In the genomic region with DNA sequence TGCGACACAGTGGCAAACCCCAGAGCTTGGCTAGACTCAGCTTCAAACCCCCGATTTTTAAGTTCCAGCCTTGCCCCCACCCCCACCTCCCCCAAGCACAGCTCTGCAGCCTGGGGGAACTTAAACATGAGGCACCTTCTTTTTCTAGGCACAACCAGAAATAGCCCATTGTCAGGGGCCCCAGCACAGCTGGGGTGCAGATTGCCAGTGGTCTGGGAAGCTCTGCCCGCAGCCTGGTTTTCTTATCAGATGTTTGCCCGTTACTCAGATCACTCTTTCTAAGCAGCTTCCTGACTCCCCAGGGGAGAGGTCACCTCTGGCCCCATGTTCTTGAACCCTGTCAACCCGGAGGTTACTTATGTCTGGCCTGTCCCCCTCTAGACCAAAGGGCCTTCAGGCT, we compare ENCODE assay signal across 11 mouse cellular contexts. TPM values are rescaled to one million over a fixed set of nuclear protein-coding genes. Genes with fewer than 3 reads are reported as not detected.
A peak's percentile ranks its signal among the peaks of the same experiment; 100 is the strongest.
DNase-seq lines count a peak whose midpoint lies in the region; ATAC-seq and TF ChIP-seq lines count a peak whose summit lies in the region.
"Had no signal": no experiment of that assay in that cellular context is flagged by ENCODE, and none has a peak within 500 bp of the region (broad histone marks: within the 10 kb centered on the region; RNA-seq: fewer than 3 reads in every experiment).

No protein-coding gene starts in this region.

- peak; percentile 20 for DNase-seq in embryo, embryonic 10 days (ENCODE audit: low spot score)
- DNase-seq in embryo, embryonic 10.5 days (ENCODE audit: low spot score) = no peak
- DNase-seq in thymus, adult 2 months = no peak
- DNase-seq in thymus, postnatal 36 days = no peak
- no peak for DNase-seq in limb, embryonic 10.5 days (ENCODE audit: low spot score)
- DNase-seq in kidney, postnatal 4 days = no peak
- DNase-seq in layer of hippocampus, adult 11-12 months (ENCODE audit: low spot score) = no peak
- DNase-seq: heart, adult 11 months; lung, adult 2 months had no signal

- WGBS in thymus, adult 2 months = 9% methylated on average over 5 of the region's 5 CpGs
- 9% methylated on average over 5 of the region's 5 CpGs for WGBS in limb, embryonic 10.5 days

- H3K4me1 ChIP-seq in thymus, adult 2 months (replicated peaks; ENCODE audit: control insufficient read depth, insufficient read depth, low read length) = peaks cover 36% of the 10 kb centered on the region
- H3K4me1 ChIP-seq in limb, embryonic 10.5 days = peaks cover 27% of the 10 kb centered on the region

- H3K36me3 ChIP-seq in thymus, adult 2 months (ENCODE audit: control insufficient read depth, insufficient read depth, low read length) = no peaks in the 10 kb centered on the region
- no peaks in the 10 kb centered on the region for H3K36me3 ChIP-seq in limb, embryonic 10.5 days

- TF ChIP-seq POLR2A in thymus, adult 2 months (IDR thresholded peaks at IDR 0.05; ENCODE audit: control insufficient read depth, extremely low read depth, insufficient read depth, low read length, poor library complexity) = no peak

- no peak for ATAC-seq in monocyte, adult 5-6 weeks (replicated peaks; ENCODE audit: insufficient number of reproducible peaks, low FRiP score, low TSS enrichment, poor library complexity, severe bottlenecking)

- peak overlapping the region; percentile 64 for H3K4me3 ChIP-seq in thymus, adult 2 months (ENCODE audit: control insufficient read depth, insufficient read depth, low read length)
- peak overlapping the region; percentile 71 for H3K4me3 ChIP-seq in limb, embryonic 10.5 days

- H3K27ac ChIP-seq in thymus, adult 2 months (ENCODE audit: control insufficient read depth, insufficient read depth, low read length) = no peak overlapping the region
- H3K27ac ChIP-seq in limb, embryonic 10.5 days = peak overlapping the region; percentile 22

- no peaks in the 10 kb centered on the region for H3K27me3 ChIP-seq in thymus, adult 2 months (ENCODE audit: control insufficient read depth, insufficient read depth, low read length)
- peaks cover 49% of the 10 kb centered on the region for H3K27me3 ChIP-seq in limb, embryonic 10.5 days (ENCODE audit: low read depth, poor library complexity, severe bottlenecking)

- TF ChIP-seq CTCF in thymus, adult 2 months (IDR thresholded peaks at IDR 0.05; ENCODE audit: borderline replicate concordance, control insufficient read depth, extremely low read depth, insufficient read depth, low read length, poor library complexity) = no peak

- H3K9me3 ChIP-seq in limb, embryonic 10.5 days (replicated peaks) = no peaks in the 10 kb centered on the region

RNA-seq across cellular contexts. Expression of gene Pacsin1, which starts 1.1 kb away (rescaled TPM):
- polyA plus RNA-seq in thymus, adult 2 months (2012; rRNA removed) = 24.0 and 24.7 TPM in 2 replicates
- polyA plus RNA-seq in limb, embryonic 10.5 days (2016; fragmentation: Nextera tagmentation; extraction: Ambion mirVana) = 5.8 and 6.0 TPM in 2 replicates
- 1.8 TPM in 1 of 3 replicates, not detected in the others for total RNA-seq in monocyte, adult 5-6 weeks (2017)
- polyA plus RNA-seq: C2C12 had no signal

RNA-seq across cellular contexts. Expression of gene Rps10, which starts 19.9 kb away (rescaled TPM):
- 1,664 and 2,025 TPM in 2 replicates for polyA plus RNA-seq in thymus, adult 2 months (2012; rRNA removed)
- 875 and 1,046 TPM in 2 replicates for polyA plus RNA-seq in limb, embryonic 10.5 days (2016; fragmentation: Nextera tagmentation; extraction: Ambion mirVana)
- 1,083 to 1,310 TPM (median 1,165 TPM) in 3 replicates for total RNA-seq in monocyte, adult 5-6 weeks (2017)

RNA-seq across cellular contexts. Expression of gene RPS10-NUDT3, which starts 21.4 kb away (rescaled TPM):
- not detected in 2 replicates for polyA plus RNA-seq in thymus, adult 2 months (2012; rRNA removed)
- polyA plus RNA-seq in limb, embryonic 10.5 days (2016; fragmentation: Nextera tagmentation; extraction: Ambion mirVana) = not detected in 2 replicates
- total RNA-seq in monocyte, adult 5-6 weeks (2017) = not detected in 3 replicates
- polyA plus RNA-seq: C2C12; lung, adult 2 months had no signal

RNA-seq across cellular contexts. Expression of gene Nudt3, which starts 33.1 kb away (rescaled TPM):
- 86.3 and 110 TPM in 2 replicates for polyA plus RNA-seq in thymus, adult 2 months (2012; rRNA removed)
- 88.2 and 96.2 TPM in 2 replicates for polyA plus RNA-seq in limb, embryonic 10.5 days (2016; fragmentation: Nextera tagmentation; extraction: Ambion mirVana)
- total RNA-seq in monocyte, adult 5-6 weeks (2017) = 74.6 to 166 TPM (median 113 TPM) in 3 replicates
